Mouse (Mus musculus): ENCODE data around the gene Celf1.
"Not testable (repeated sequence)": the region's sequence is repeated elsewhere in the genome, so short reads cannot be mapped to it uniquely, and the experiment has no call there.

DNA sequence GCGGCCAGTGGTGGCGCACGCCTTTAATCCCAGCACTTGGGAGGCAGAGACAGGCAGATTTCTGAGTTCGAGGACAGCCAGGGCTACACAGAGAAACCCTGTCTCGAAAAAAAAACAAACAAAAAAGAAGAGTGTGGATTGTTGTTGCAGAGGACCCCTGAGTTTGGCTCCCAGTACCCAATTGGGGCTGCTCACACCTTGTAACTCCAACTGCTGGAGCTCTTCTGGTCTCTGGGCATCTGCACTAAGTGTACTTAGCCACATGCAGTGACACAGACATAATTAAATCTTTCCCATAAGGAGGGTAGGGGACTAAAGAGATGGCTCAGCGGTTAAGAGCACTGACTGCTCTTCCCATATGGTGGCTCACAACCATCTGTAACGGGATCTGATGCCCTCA, 82.1 kb downstream of the Celf1 start:
- not testable (repeated sequence) for TF ChIP-seq EP300 (IDR thresholded peaks at IDR 0.05; ENCODE audit: insufficient read depth, low read depth, low read length); POLR2A (IDR thresholded peaks at IDR 0.05; ENCODE audit: insufficient read depth, low read length)
